Mouse (Mus musculus) neural tube, embryonic 11.5 days (tissue): ENCODE data around the gene Lhx9. TPM values are rescaled to one million over a fixed set of nuclear protein-coding genes. Genes with fewer than 3 reads are reported as not detected.

ENCODE experiments used
- ATAC-seq: fragments of 200-750 bp; cut with Nextera tagmentation; 2 replicates; pipeline ENCODE4 v1.8.0; 2017; ENCODE audit warnings: moderate number of reproducible peaks, mild to moderate bottlenecking, moderate TSS enrichment, moderate library complexity; ENCODE audit not compliant: insufficient read depth, low FRiP score, low TSS enrichment
- DNase-seq: peaks from one replicate; pipeline ENCODE4 v3.0.0-alpha.2; 2015; ENCODE audit warnings: low spot score
- H3K27ac ChIP-seq: fragments of 300-500 bp; sonication (generic); 2 replicates; pipeline ENCODE4 v1.5.1; 2014; ENCODE audit warnings: low read depth, mild to moderate bottlenecking, low read length
- H3K27me3 ChIP-seq: fragments of 300-500 bp; sonication (generic); 2 replicates; pipeline ENCODE4 v1.6.1; 2014; ENCODE audit warnings: mild to moderate bottlenecking, low read length, mixed read lengths; ENCODE audit not compliant: control insufficient read depth, insufficient read depth
- H3K36me3 ChIP-seq: fragments of 300-500 bp; sonication (generic); 2 replicates; pipeline ENCODE4 v1.6.1; 2014; ENCODE audit warnings: mild to moderate bottlenecking, low read length, moderate library complexity, mixed read lengths; ENCODE audit not compliant: control insufficient read depth, insufficient read depth
- H3K4me1 ChIP-seq: fragments of 300-500 bp; sonication (generic); 2 replicates; pipeline ENCODE4 v1.6.1; 2014; ENCODE audit warnings: low read length, mixed read lengths; ENCODE audit not compliant: control insufficient read depth, insufficient read depth
- H3K4me2 ChIP-seq: fragments of 300-500 bp; sonication (generic); 2 replicates; pipeline ENCODE4 v1.6.1; 2014; ENCODE audit warnings: low read depth, mild to moderate bottlenecking, moderate library complexity
- H3K4me3 ChIP-seq: fragments of 300-500 bp; sonication (generic); 2 replicates; pipeline ENCODE4 v1.5.1; 2014; ENCODE audit warnings: low read depth, low read length
- H3K9ac ChIP-seq: fragments of 300-500 bp; sonication (generic); 2 replicates; pipeline ENCODE4 v1.6.1; 2014; ENCODE audit warnings: mild to moderate bottlenecking, low read length
- H3K9me3 ChIP-seq: fragments of 300-500 bp; sonication (generic); 2 replicates; pipeline ENCODE4 v1.6.1; 2016; ENCODE audit warnings: low read length; ENCODE audit not compliant: control insufficient read depth
- WGBS: fragments of 180-500 bp; shearing (Covaris S2); extraction: QIAGEN DNeasy Blood & Tissue Kit; methylation state at CpG from one replicate; pipeline ENCODE4 v1.1.7; 2014; 5-methylcytosine and 5-hydroxymethylcytosine counted together
- polyA plus RNA-seq: library from polyadenylated mRNA; unstranded; fragments of >200 nt; fragmentation: Nextera tagmentation; extraction: Ambion mirVana; gene quantifications from 2 replicates; pipeline ENCODE4 v1.2.1, GENCODE M21; 2014

Gene Lhx9
- polyA plus RNA-seq, 1 experiment from 2014 or later: 11.4 TPM

DNA sequence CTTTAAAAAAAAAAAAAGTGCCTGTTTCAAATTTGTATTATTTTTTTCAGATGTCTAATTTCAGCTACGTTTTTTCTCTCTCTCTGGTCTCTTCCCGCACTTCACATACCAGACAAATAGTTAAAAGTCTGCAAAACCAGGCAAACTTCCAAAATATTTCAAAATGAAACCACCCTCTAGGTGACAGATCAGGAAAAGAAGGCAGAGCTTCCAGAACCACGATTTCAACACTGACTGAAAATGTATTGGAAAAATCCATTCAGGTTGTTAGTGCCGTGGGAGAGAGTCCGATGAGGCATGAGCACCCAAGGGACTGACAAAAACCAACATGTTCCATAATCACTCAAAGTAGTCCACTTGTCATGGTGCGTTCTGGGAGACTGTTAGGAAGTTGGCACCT is 21.5 kb downstream of the Lhx9 start:
- ATAC-seq (no peak), DNase-seq (no peak)
- peaks cover 2% of the 10 kb centered on the region; the same call in 1 of the 2 replicates for H3K27me3 ChIP-seq
- H3K27ac ChIP-seq: no peak overlapping the region
- no peaks in the 10 kb centered on the region for H3K9me3 ChIP-seq
- no peak overlapping the region for H3K9ac ChIP-seq
- H3K36me3 ChIP-seq: no peaks in the 10 kb centered on the region
- 68% methylated on average over 6 of the region's 6 CpGs for WGBS
- H3K4me2 ChIP-seq: no peak overlapping the region
- H3K4me3 ChIP-seq: no peak overlapping the region
- H3K4me1 ChIP-seq: no peaks in the 10 kb centered on the region

DNA sequence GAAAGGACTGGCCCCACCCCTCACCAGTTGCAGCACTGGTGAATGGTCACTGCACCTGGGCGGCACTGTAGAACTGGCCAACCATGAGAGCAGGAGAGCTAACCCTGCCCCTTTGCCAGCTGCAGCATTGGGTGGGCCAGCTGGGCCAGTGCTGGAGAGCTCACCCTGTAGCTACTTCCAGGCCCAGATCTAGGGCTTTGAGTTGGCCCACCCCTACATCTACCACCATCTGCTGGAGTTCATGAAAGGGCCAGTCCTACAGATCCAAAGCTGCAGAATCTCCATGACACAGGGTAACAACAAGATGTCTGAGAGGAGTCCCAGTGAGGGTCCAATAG is 25.4 kb downstream of the Lhx9 start:
- Histone ChIP-seq H3K27me3 (no peaks in the 10 kb centered on the region), H3K4me1 (no peaks in the 10 kb centered on the region), H3K27ac (no peak overlapping the region), H3K9me3 (no peaks in the 10 kb centered on the region), H3K9ac (no peak overlapping the region), H3K4me3 (no peak overlapping the region), H3K4me2 (no peak overlapping the region), H3K36me3 (no peaks in the 10 kb centered on the region)
- ATAC-seq (no peak), DNase-seq (no peak)
- WGBS: 89% methylated on average over 1 of the region's 1 CpGs

DNA sequence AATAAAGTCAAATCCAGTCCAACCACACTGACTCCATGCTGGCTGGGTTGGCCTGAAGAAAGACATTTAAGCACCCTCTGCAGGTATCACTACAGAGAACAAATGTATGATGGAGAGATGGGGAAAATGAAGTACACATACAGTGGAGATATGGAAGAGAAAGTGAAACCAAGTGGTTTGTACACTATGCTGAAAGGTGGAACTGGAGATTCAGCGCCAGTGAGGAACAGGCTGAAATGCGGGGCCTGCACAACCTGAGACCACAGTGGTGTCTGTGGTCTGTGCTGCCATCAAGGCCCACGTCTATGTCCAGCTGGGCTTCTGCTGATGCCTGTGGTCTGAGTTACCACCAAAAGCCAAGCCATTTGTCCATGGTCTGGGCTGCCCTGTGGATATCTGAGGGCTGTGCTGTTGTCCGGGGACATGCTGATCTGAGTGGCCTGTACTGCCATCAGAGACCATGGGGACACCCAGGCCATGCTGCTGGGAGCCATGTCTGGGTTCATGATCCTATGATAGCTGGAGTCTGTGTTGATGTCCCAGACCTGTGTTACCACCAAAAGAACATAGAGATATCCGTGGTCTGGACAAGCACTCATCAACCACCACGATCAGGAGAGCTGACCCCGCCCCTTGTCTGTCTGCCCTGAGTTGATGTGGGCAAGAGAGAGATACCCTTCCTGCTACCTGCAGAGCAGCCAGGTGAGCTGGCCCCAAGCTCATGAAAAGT is 26.0 kb downstream of the Lhx9 start:
- WGBS: 88% methylated on average over 7 of the region's 7 CpGs
- DNase-seq: no peak
- H3K27ac ChIP-seq: no peak overlapping the region
- no peak overlapping the region for H3K4me3 ChIP-seq
- H3K9me3 ChIP-seq: no peaks in the 10 kb centered on the region
- no peaks in the 10 kb centered on the region for H3K36me3 ChIP-seq
- H3K27me3 ChIP-seq: no peaks in the 10 kb centered on the region
- no peak overlapping the region for H3K9ac ChIP-seq
- no peaks in the 10 kb centered on the region for H3K4me1 ChIP-seq
- ATAC-seq: no peak
- H3K4me2 ChIP-seq: no peak overlapping the region

DNA sequence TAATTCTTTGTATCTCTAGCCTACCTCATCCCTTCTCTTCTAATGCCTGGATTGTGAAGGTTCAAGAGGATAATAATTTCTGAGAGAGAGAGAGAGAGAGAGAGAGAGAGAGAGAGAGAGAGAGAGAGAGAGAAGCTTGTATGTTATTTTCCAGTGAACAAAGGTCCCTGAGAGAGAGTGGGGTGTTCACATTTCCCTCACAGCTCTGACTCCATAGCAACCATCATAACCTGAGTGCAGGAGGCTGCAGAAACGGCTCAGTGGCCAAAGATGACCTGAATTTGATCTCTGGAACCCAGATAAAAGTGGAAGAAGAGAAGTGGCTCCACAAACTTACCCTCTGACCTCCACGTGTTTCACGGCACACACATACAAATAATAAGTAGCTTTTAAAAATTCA is 46.6 kb downstream of the Lhx9 start:
- DNase-seq (no peak), ATAC-seq (no peak)
- Histone ChIP-seq H3K36me3 (no peaks in the 10 kb centered on the region), H3K4me3 (no peak overlapping the region), H3K9ac (no peak overlapping the region), H3K27ac (no peak overlapping the region), H3K4me2 (no peak overlapping the region), H3K9me3 (no peaks in the 10 kb centered on the region), H3K27me3 (no peaks in the 10 kb centered on the region), H3K4me1 (no peaks in the 10 kb centered on the region)
- 70% methylated on average over 3 of the region's 3 CpGs for WGBS

DNA sequence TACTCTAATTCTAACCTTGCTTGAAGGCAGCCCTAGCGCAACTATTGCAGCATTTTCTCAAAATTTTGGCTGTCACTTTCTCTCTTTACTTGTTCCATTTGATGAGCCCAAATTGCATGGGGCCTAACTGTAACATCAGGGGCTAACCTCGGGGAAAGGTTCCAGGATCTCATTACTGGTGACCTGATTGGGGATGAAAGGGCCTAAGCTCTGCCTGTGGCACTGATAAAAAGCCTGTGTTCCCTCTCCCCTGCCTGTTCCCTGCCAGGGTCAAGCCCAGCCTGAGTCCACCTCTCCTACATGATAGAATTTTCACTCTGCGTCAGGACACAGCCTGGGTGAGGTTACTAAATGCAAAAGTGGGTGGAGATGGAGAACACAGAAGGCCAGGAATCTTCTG is 47.1 kb downstream of the Lhx9 start:
- no peak for DNase-seq
- H3K27me3 ChIP-seq: no peaks in the 10 kb centered on the region
- H3K9ac ChIP-seq: no peak overlapping the region
- H3K36me3 ChIP-seq: no peaks in the 10 kb centered on the region
- no peaks in the 10 kb centered on the region for H3K4me1 ChIP-seq
- no peak overlapping the region for H3K27ac ChIP-seq
- no peak overlapping the region for H3K4me3 ChIP-seq
- WGBS: 80% methylated on average over 3 of the region's 3 CpGs
- no peak overlapping the region for H3K4me2 ChIP-seq
- ATAC-seq: no peak
- H3K9me3 ChIP-seq: no peaks in the 10 kb centered on the region

DNA sequence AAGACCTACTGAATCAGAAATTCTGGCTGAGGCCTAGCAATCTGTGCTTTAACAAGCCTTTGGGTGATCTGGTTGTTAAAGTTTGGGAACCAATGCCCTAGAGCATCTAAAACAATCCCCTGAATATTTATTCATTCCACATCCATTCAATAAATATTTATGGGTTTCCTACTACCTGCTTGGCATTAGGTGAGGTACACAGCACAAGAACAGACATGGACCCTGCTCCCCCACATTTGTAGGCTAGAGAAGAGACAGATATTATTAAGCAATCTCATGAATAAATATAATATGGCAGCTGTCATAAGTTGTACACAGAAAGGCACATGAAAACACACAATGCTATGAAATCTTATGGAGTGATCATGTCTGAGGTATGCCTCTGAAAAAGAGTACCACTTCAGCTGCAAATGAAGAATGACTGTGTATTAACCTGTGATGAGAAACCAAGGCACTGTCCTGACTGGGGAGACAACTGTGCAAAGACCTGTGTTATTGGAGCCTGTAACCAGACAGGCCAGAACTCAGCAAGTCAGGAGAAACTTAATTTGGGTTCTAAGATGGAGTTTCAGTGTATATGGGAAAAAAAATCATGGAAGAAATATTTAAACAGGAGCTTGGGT is 48.6 kb downstream of the Lhx9 start:
- Histone ChIP-seq H3K9ac (no peak overlapping the region), H3K4me3 (no peak overlapping the region), H3K27ac (no peak overlapping the region), H3K27me3 (no peaks in the 10 kb centered on the region), H3K36me3 (no peaks in the 10 kb centered on the region), H3K9me3 (no peaks in the 10 kb centered on the region), H3K4me1 (no peaks in the 10 kb centered on the region), H3K4me2 (no peak overlapping the region)
- ATAC-seq (no peak), DNase-seq (no peak)

DNA sequence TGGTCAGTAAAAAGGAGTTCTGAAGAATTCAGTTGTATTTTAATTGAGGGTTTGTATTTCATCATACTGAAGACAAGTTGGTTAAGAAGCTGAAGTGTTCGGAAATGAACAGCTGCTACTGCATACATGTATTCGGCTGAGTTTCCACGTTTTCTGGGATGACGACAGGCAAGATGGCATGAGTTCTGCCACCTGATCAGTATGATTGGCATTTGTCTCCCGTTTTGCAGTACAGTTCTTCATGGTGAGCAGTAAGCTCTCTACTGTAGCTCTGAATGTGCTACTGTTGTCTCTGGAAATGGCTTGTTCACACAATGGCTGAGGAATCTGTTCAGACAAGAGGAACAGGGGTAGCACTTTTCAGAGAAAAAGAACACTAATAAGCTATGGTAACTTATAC is 50.3 kb downstream of the Lhx9 start:
- ATAC-seq (no peak), DNase-seq (no peak)
- Histone ChIP-seq H3K4me1 (no peaks in the 10 kb centered on the region), H3K27me3 (no peaks in the 10 kb centered on the region), H3K27ac (no peak overlapping the region), H3K4me2 (no peak overlapping the region), H3K9ac (no peak overlapping the region), H3K9me3 (no peaks in the 10 kb centered on the region), H3K4me3 (no peak overlapping the region), H3K36me3 (no peaks in the 10 kb centered on the region)
- 95% methylated on average over 5 of the region's 5 CpGs for WGBS

DNA sequence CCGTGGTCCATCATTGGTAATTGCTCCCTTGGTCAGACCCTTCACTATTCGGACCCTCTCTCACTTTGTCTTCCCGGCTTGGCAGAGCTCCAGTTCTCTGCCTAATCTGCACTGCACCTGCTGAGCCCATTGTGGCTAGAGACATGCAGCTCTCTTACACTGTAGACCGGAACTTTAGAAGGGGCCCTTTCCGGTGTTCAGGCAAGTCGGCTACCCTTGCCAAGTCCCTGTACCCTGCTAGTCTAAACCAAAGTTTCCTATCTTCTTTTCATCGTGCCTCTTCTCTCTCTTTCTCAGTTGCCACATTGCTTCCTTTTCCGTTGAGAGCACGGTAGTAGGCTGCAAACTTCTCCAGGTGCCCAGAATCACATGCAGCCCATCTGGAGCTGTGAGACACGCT is 62.5 kb downstream of the Lhx9 start:
- Histone ChIP-seq H3K27ac (no peak overlapping the region), H3K4me3 (no peak overlapping the region), H3K9me3 (no peaks in the 10 kb centered on the region), H3K4me1 (no peaks in the 10 kb centered on the region), H3K36me3 (no peaks in the 10 kb centered on the region), H3K9ac (no peak overlapping the region), H3K27me3 (no peaks in the 10 kb centered on the region), H3K4me2 (no peak overlapping the region)
- 79% methylated on average over 10 of the region's 10 CpGs for WGBS
- no peak for ATAC-seq
- no peak for DNase-seq

DNA sequence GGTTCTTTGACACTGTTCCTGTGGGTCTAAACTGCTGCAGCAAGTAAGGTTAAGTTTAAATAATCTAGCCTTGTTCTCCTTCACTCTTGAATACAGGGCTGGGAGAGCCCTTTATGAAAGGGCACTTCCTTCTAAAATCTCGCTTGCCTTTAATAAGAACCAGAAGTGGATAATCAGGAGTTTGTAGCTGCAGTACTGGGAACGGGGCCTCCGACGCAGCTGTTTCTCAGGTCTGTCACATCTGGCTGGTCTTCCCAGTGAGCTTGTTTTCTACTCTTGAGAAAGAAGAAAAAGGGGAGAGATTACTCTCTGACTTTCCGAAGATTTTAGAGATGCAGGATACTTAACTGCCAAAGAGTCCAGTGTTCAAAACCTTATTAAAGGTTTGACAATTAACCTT is 64.4 kb downstream of the Lhx9 start:
- Histone ChIP-seq H3K9me3 (no peaks in the 10 kb centered on the region), H3K4me1 (no peaks in the 10 kb centered on the region), H3K27me3 (no peaks in the 10 kb centered on the region), H3K9ac (no peak overlapping the region), H3K4me3 (no peak overlapping the region), H3K36me3 (no peaks in the 10 kb centered on the region), H3K4me2 (no peak overlapping the region), H3K27ac (no peak overlapping the region)
- no peak for ATAC-seq
- WGBS: 75% methylated on average over 5 of the region's 5 CpGs
- no peak for DNase-seq
